Mouse (Mus musculus): ENCODE results near the gene C530008M17Rik.
A peak's percentile ranks its signal among the peaks of the same experiment; 100 is the strongest.

The C530008M17Rik gene

GRCm38 (mm10) chr5:76705307-76706173, 49.2 kb downstream of the C530008M17Rik start:
- no peak for DNase-seq

- no peak for DNase-seq
Measured at GRCm38 (mm10) chr5:76707072-76707471, 50.8 kb downstream of the C530008M17Rik start.

GRCm38 (mm10) chr5:76708004-76708403, 51.7 kb downstream of the C530008M17Rik start:
- DNase-seq: no peak

GRCm38 (mm10) chr5:76713743-76714142, 57.4 kb downstream of the C530008M17Rik start:
- DNase-seq: no peak

- DNase-seq: no peak
Measured at GRCm38 (mm10) chr5:76719954-76720353, 63.6 kb downstream of the C530008M17Rik start.

GRCm38 (mm10) chr5:76724878-76725277, 68.6 kb downstream of the C530008M17Rik start:
- DNase-seq: no peak

- DNase-seq: no peak
Measured at GRCm38 (mm10) chr5:76726518-76727103, 70.3 kb downstream of the C530008M17Rik start.

GRCm38 (mm10) chr5:76733055-76733641, 76.8 kb downstream of the C530008M17Rik start:
- no peak for DNase-seq

- DNase-seq: no peak
Measured at GRCm38 (mm10) chr5:76741463-76741862, 85.2 kb downstream of the C530008M17Rik start.

GRCm38 (mm10) chr5:76742076-76742475, 85.8 kb downstream of the C530008M17Rik start:
- DNase-seq: no peak

GRCm38 (mm10) chr5:76744737-76745209, 88.5 kb downstream of the C530008M17Rik start:
- DNase-seq: no peak

- no peak for DNase-seq
Measured at GRCm38 (mm10) chr5:76747851-76748250, 91.5 kb downstream of the C530008M17Rik start.

GRCm38 (mm10) chr5:76752351-76752750, 96.0 kb downstream of the C530008M17Rik start:
- DNase-seq: no peak

- DNase-seq: no peak
Measured at GRCm38 (mm10) chr5:76760349-76760748, 104.0 kb downstream of the C530008M17Rik start.

- no peak for DNase-seq
Measured at GRCm38 (mm10) chr5:76762030-76762698, 105.9 kb downstream of the C530008M17Rik start.

GRCm38 (mm10) chr5:76763148-76763701, 106.9 kb downstream of the C530008M17Rik start:
- no peak for DNase-seq

- DNase-seq: peak in 1 of 2 experiments; percentile 18
Measured at GRCm38 (mm10) chr5:76763731-76764130, 107.4 kb downstream of the C530008M17Rik start.

- no peak for DNase-seq
Measured at GRCm38 (mm10) chr5:76769014-76769413, 112.7 kb downstream of the C530008M17Rik start.

GRCm38 (mm10) chr5:76769572-76769971, 113.3 kb downstream of the C530008M17Rik start:
- DNase-seq: no peak

- DNase-seq: no peak
Measured at GRCm38 (mm10) chr5:76771371-76771770, 115.1 kb downstream of the C530008M17Rik start.

- no peak for DNase-seq
Measured at GRCm38 (mm10) chr5:76772831-76773230, 116.5 kb downstream of the C530008M17Rik start.

- no peak for DNase-seq
Measured at GRCm38 (mm10) chr5:76773492-76774158, 117.3 kb downstream of the C530008M17Rik start.
